Mouse (Mus musculus): ENCODE results near the gene Ccdc85a.

DNA sequence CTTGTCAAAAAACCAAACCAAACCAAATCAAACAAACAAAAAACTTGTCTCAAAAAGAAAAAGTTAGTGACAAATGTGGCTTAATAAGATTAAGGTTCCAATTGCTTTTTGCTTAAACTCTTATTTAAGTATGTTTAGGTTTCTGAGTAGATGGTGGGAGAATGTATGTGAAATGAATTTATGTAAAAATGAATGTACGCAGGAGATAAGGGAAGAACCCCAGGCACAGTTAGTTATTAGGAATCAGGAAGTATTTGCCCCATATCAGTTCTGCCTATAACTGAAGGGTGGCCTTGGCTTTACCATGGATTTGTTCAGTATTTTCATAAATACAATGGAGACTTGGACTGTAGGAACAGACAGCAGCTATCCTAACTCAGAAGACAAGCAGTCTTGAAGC lies 49.0 kb upstream of the Ccdc85a start:
- TF ChIP-seq GATA1 (IDR thresholded peaks at IDR 0.05; ENCODE audit: low read length), result no peak
- no peak for TF ChIP-seq TAL1 (IDR thresholded peaks at IDR 0.05; ENCODE audit: low read length)

Data from erythroblast, embryonic 14.5 days (primary cell).